Mouse (Mus musculus) neural tube, embryonic 13.5 days (tissue): ENCODE results near the gene Xrcc1. TPM values are rescaled to one million over a fixed set of nuclear protein-coding genes. Genes with fewer than 3 reads are reported as not detected.

Source experiments
- ATAC-seq: fragments of 200-750 bp; cut with Nextera tagmentation; 2 replicates; pipeline ENCODE4 v1.8.0; 2017; ENCODE audit warnings: low read depth, mild to moderate bottlenecking, moderate TSS enrichment, moderate library complexity
- H3K27ac ChIP-seq: fragments of 300-500 bp; sonication (generic); replicated peaks from 2 replicates; pipeline ENCODE4 v1.5.1; 2015; ENCODE audit warnings: moderate library complexity, mild to moderate bottlenecking, inconsistent platforms
- H3K27me3 ChIP-seq: fragments of 300-500 bp; sonication (generic); 2 replicates; pipeline ENCODE4 v1.6.1; 2015; ENCODE audit warnings: mild to moderate bottlenecking, inconsistent platforms
- H3K36me3 ChIP-seq: fragments of 300-500 bp; sonication (generic); 2 replicates; pipeline ENCODE4 v1.6.1; 2015; ENCODE audit warnings: mild to moderate bottlenecking, inconsistent platforms
- H3K4me1 ChIP-seq: fragments of 300-500 bp; sonication (generic); replicated peaks from 2 replicates; pipeline ENCODE4 v1.6.1; 2015; ENCODE audit warnings: inconsistent platforms
- H3K4me2 ChIP-seq: fragments of 300-500 bp; sonication (generic); 2 replicates; pipeline ENCODE4 v1.6.1; 2015; ENCODE audit warnings: inconsistent platforms, mild to moderate bottlenecking, moderate library complexity
- H3K4me3 ChIP-seq: fragments of 300-500 bp; sonication (generic); 2 replicates; pipeline ENCODE4 v1.5.1; 2015; ENCODE audit warnings: mild to moderate bottlenecking, inconsistent platforms
- H3K9ac ChIP-seq: fragments of 300-500 bp; sonication (generic); 2 replicates; pipeline ENCODE4 v1.6.1; 2015; ENCODE audit warnings: moderate library complexity, mild to moderate bottlenecking, inconsistent platforms
- H3K9me3 ChIP-seq: fragments of 300-500 bp; sonication (generic); 2 replicates; pipeline ENCODE4 v1.6.1; 2016; ENCODE audit warnings: inconsistent platforms
- WGBS: fragments of 180-500 bp; shearing (Covaris S2); methylation state at CpG from one replicate; pipeline ENCODE4 v1.1.7; 2015; 5-methylcytosine and 5-hydroxymethylcytosine counted together
- polyA plus RNA-seq: library from polyadenylated mRNA; unstranded; fragments of >200 nt; fragmentation: Nextera tagmentation; extraction: Ambion mirVana; gene quantifications from 2 replicates; pipeline ENCODE4 v1.2.1, GENCODE M21; 2015

Gene Xrcc1
- polyA plus RNA-seq, 1 experiment from 2014 or later, result 66.3 TPM

- Histone ChIP-seq H3K36me3 (peaks cover 47% of the 10 kb centered on the region), H3K27me3 (no peaks in the 10 kb centered on the region), H3K9ac (no peak overlapping the region), H3K9me3 (no peaks in the 10 kb centered on the region), H3K4me2 (no peak overlapping the region), H3K27ac (no peak overlapping the region), H3K4me1 (no peaks in the 10 kb centered on the region), H3K4me3 (no peak overlapping the region)
- WGBS, result 60% methylated on average over 5 of the region's 5 CpGs
- ATAC-seq, result no peak
Measured at GRCm38 (mm10) chr7:24572455-24572854, 26.4 kb downstream of the Xrcc1 start.

- WGBS, result 65% methylated on average over 12 of the region's 12 CpGs
- no peak; the same call in 1 of the 2 replicates for ATAC-seq
- Histone ChIP-seq H3K9ac (no peak overlapping the region), H3K4me1 (no peaks in the 10 kb centered on the region), H3K27me3 (no peaks in the 10 kb centered on the region), H3K36me3 (peaks cover 28% of the 10 kb centered on the region), H3K4me3 (no peak overlapping the region), H3K4me2 (no peak overlapping the region), H3K27ac (no peak overlapping the region), H3K9me3 (no peaks in the 10 kb centered on the region)
Measured at GRCm38 (mm10) chr7:24574224-24574796, 28.2 kb downstream of the Xrcc1 start.

- Histone ChIP-seq H3K27ac (no peak overlapping the region), H3K4me1 (no peaks in the 10 kb centered on the region), H3K4me3 (no peak overlapping the region), H3K9me3 (no peaks in the 10 kb centered on the region), H3K36me3 (0 out of 2 replicates have a peak, but pooled peaks cover 2% of the 10 kb centered on the region), H3K4me2 (no peak overlapping the region), H3K9ac (no peak overlapping the region), H3K27me3 (no peaks in the 10 kb centered on the region)
- 92% methylated on average over 10 of the region's 10 CpGs for WGBS
- ATAC-seq, result no peak
Measured at GRCm38 (mm10) chr7:24577811-24578210, 31.7 kb downstream of the Xrcc1 start.

GRCm38 (mm10) chr7:24584876-24585275, 38.8 kb downstream of the Xrcc1 start:
- Histone ChIP-seq H3K27ac (no peak overlapping the region), H3K9ac (no peak overlapping the region), H3K4me3 (no peak overlapping the region), H3K9me3 (no peaks in the 10 kb centered on the region), H3K27me3 (peaks cover 25% of the 10 kb centered on the region), H3K36me3 (no peaks in the 10 kb centered on the region), H3K4me2 (no peak overlapping the region), H3K4me1 (peaks cover 13% of the 10 kb centered on the region)
- no peak for ATAC-seq
- WGBS, result 87% methylated on average over 6 of the region's 6 CpGs

GRCm38 (mm10) chr7:24585995-24586394, 39.9 kb downstream of the Xrcc1 start:
- peaks cover 25% of the 10 kb centered on the region for H3K27me3 ChIP-seq
- no peak overlapping the region for H3K9ac ChIP-seq
- WGBS, result 46% methylated on average over 16 of the region's 16 CpGs
- H3K4me1 ChIP-seq, result peaks cover 13% of the 10 kb centered on the region
- H3K4me3 ChIP-seq, result no peak overlapping the region
- ATAC-seq, result no peak
- H3K27ac ChIP-seq, result no peak overlapping the region
- H3K4me2 ChIP-seq, result no peak overlapping the region
- H3K9me3 ChIP-seq, result no peaks in the 10 kb centered on the region
- H3K36me3 ChIP-seq, result no peaks in the 10 kb centered on the region

GRCm38 (mm10) chr7:24586828-24587227, 40.7 kb downstream of the Xrcc1 start:
- Histone ChIP-seq H3K4me2 (peak overlapping the region; percentile 72), H3K27me3 (peaks cover 25% of the 10 kb centered on the region), H3K4me1 (peaks cover 13% of the 10 kb centered on the region), H3K9me3 (no peaks in the 10 kb centered on the region), H3K9ac (peak overlapping the region; percentile 85), H3K36me3 (no peaks in the 10 kb centered on the region), H3K27ac (no peak overlapping the region), H3K4me3 (peak overlapping the region; percentile 61)
- ATAC-seq, result peak; percentile 73
- WGBS, result 6% methylated on average over 8 of the region's 8 CpGs

GRCm38 (mm10) chr7:24587330-24588105, 41.4 kb downstream of the Xrcc1 start, which contains the start of the genes Ethe1 and Zfp575:
Gene Ethe1 (plus strand): TSS chr7:24587543.
Gene Zfp575 (minus strand): TSS chr7:24587641.
- Histone ChIP-seq H3K27me3 (peaks cover 25% of the 10 kb centered on the region), H3K4me3 (peak within 1 kb of the TSS; percentile 61), H3K4me2 (peak within 1 kb of the TSS; percentile 72), H3K4me1 (peaks cover 13% of the 10 kb centered on the region), H3K9me3 (no peaks in the 10 kb centered on the region), H3K36me3 (no peaks in the 10 kb centered on the region), H3K27ac (peak within 1 kb of the TSS; percentile 62; the same call in 1 of the 2 replicates), H3K9ac (peak within 1 kb of the TSS; percentile 85)
- peak; percentile 81 for ATAC-seq
- WGBS, result 9% methylated on average over 30 of the region's 30 CpGs

- H3K9me3 ChIP-seq, result no peaks in the 10 kb centered on the region
- no peak for ATAC-seq
- no peak overlapping the region for H3K4me2 ChIP-seq
- H3K36me3 ChIP-seq, result no peaks in the 10 kb centered on the region
- H3K9ac ChIP-seq, result no peak overlapping the region
- peaks cover 25% of the 10 kb centered on the region for H3K27me3 ChIP-seq
- H3K27ac ChIP-seq, result no peak overlapping the region
- peaks cover 17% of the 10 kb centered on the region for H3K4me1 ChIP-seq
- WGBS, result 85% methylated on average over 13 of the region's 13 CpGs
- H3K4me3 ChIP-seq, result no peak overlapping the region
Measured at GRCm38 (mm10) chr7:24588336-24588735, 42.2 kb downstream of the Xrcc1 start.

GRCm38 (mm10) chr7:24591735-24592134, 45.6 kb downstream of the Xrcc1 start:
- Histone ChIP-seq H3K27me3 (peaks cover 23% of the 10 kb centered on the region), H3K4me3 (no peak overlapping the region), H3K9me3 (no peaks in the 10 kb centered on the region), H3K9ac (no peak overlapping the region), H3K27ac (no peak overlapping the region), H3K4me1 (peaks cover 31% of the 10 kb centered on the region), H3K4me2 (no peak overlapping the region), H3K36me3 (no peaks in the 10 kb centered on the region)
- no peak for ATAC-seq
- WGBS, result 71% methylated on average over 5 of the region's 5 CpGs

- Histone ChIP-seq H3K9ac (no peak overlapping the region), H3K27ac (no peak overlapping the region), H3K4me1 (peaks cover 26% of the 10 kb centered on the region), H3K4me3 (no peak overlapping the region), H3K9me3 (no peaks in the 10 kb centered on the region), H3K4me2 (no peak overlapping the region), H3K27me3 (peaks cover 20% of the 10 kb centered on the region), H3K36me3 (no peaks in the 10 kb centered on the region)
- no peak for ATAC-seq
- 68% methylated on average over 4 of the region's 4 CpGs for WGBS
Measured at GRCm38 (mm10) chr7:24592163-24592562, 46.1 kb downstream of the Xrcc1 start.

GRCm38 (mm10) chr7:24592781-24593180, 46.7 kb downstream of the Xrcc1 start:
- WGBS, result 82% methylated on average over 6 of the region's 6 CpGs
- H3K4me3 ChIP-seq, result no peak overlapping the region
- H3K4me1 ChIP-seq, result peaks cover 20% of the 10 kb centered on the region
- no peak overlapping the region for H3K4me2 ChIP-seq
- H3K9ac ChIP-seq, result no peak overlapping the region
- ATAC-seq, result no peak
- H3K9me3 ChIP-seq, result no peaks in the 10 kb centered on the region
- H3K27ac ChIP-seq, result no peak overlapping the region
- no peaks in the 10 kb centered on the region for H3K36me3 ChIP-seq
- peaks cover 20% of the 10 kb centered on the region for H3K27me3 ChIP-seq

GRCm38 (mm10) chr7:24593621-24594308, 47.7 kb downstream of the Xrcc1 start:
- H3K4me3 ChIP-seq, result peak overlapping the region; percentile 68
- peaks cover 20% of the 10 kb centered on the region for H3K27me3 ChIP-seq
- peak overlapping the region; percentile 75 for H3K9ac ChIP-seq
- peak overlapping the region; percentile 74 for H3K4me2 ChIP-seq
- no peaks in the 10 kb centered on the region for H3K36me3 ChIP-seq
- WGBS, result 2% methylated on average over 38 of the region's 39 CpGs
- peaks cover 19% of the 10 kb centered on the region for H3K4me1 ChIP-seq
- peak; percentile 92 for ATAC-seq
- no peaks in the 10 kb centered on the region for H3K9me3 ChIP-seq
- no peak overlapping the region for H3K27ac ChIP-seq
